Mouse (Mus musculus) embryo, embryonic 10.5 days (tissue): ENCODE results near the gene Fastkd1.
"Not testable (repeated sequence)": the region's sequence is repeated elsewhere in the genome, so short reads cannot be mapped to it uniquely, and the experiment has no call there.

Experiments
- DNase-seq: peaks from one replicate; pipeline ENCODE4 v3.0.0-alpha.2; 2015; ENCODE audit warnings: low spot score

The Fastkd1 gene

GRCm38 (mm10) chr2:69669853-69670252 lies 43.5 kb downstream of the Fastkd1 start, which contains the start of gene Klhl41:
Gene Klhl41 (plus strand): TSS chr2:69670120.
- no peak for DNase-seq

GRCm38 (mm10) chr2:69668414-69668813 lies 44.9 kb downstream of the Fastkd1 start:
- DNase-seq: no peak

GRCm38 (mm10) chr2:69667656-69668055 lies 45.7 kb downstream of the Fastkd1 start:
- no peak for DNase-seq

- no peak for DNase-seq
Observed at GRCm38 (mm10) chr2:69663827-69664476, 49.4 kb downstream of the Fastkd1 start.

GRCm38 (mm10) chr2:69659326-69659725 lies 54.0 kb downstream of the Fastkd1 start:
- no peak for DNase-seq

GRCm38 (mm10) chr2:69649716-69650115 lies 63.6 kb downstream of the Fastkd1 start:
- no peak for DNase-seq

- peak; percentile 95 for DNase-seq
Observed at GRCm38 (mm10) chr2:69646726-69647490, 66.4 kb downstream of the Fastkd1 start, which contains the start of gene Bbs5. Gene Bbs5 (plus strand): TSS chr2:69647171.

- DNase-seq: no peak
Observed at GRCm38 (mm10) chr2:69644968-69645617, 68.2 kb downstream of the Fastkd1 start.

GRCm38 (mm10) chr2:69640100-69640499 lies 73.2 kb downstream of the Fastkd1 start:
- DNase-seq: peak; percentile 13

GRCm38 (mm10) chr2:69637989-69638388 lies 75.3 kb downstream of the Fastkd1 start:
- DNase-seq: not testable (repeated sequence)
